Mouse (Mus musculus): ENCODE measurements around the gene 2700081O15Rik.

2700081O15Rik gene

GRCm38 (mm10) chr19:7420108-7420507 is 2.7 kb downstream of the 2700081O15Rik start:
- no peak for DNase-seq (ENCODE audit: extremely low read depth, low read depth, low spot score)

DNA sequence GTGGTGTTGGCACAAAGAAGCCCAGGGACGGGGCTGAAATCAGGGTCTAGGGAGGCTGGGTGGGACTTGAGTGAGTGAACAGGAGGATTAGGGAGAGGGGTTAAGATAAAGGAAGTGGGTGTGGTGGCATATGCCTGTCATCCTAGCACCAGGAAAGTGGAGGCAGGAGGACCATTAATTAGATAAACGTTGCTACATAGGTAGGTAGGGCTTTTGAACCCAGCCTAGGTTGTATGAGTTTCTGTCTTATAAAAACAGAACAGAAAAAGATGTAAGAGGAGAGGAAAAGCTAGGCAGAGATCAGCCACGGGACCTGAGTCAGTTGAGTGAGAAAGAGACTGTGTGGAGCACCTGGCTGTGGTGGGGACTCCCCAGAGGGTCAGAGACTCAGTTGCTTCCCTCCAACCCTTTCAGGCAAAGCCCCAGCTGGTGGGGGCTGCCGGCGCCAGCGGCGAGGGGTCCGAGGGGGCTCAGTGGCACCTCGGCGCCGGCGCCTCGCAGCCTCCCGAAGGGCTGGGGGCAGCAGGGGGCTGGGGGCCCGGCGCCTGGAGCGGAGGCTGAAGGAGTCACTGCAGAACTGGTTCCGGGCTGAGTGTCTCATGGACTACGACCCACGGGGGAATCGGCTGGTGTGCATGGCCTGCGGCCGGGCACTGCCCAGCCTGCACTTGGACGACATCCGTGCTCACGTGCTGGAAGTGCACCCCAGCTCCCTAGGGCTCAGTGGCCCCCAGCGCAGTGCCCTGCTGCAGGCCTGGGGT is 3.6 kb downstream of the 2700081O15Rik start:
- no peak for DNase-seq (ENCODE audit: extremely low read depth, low read depth, low spot score)

DNA sequence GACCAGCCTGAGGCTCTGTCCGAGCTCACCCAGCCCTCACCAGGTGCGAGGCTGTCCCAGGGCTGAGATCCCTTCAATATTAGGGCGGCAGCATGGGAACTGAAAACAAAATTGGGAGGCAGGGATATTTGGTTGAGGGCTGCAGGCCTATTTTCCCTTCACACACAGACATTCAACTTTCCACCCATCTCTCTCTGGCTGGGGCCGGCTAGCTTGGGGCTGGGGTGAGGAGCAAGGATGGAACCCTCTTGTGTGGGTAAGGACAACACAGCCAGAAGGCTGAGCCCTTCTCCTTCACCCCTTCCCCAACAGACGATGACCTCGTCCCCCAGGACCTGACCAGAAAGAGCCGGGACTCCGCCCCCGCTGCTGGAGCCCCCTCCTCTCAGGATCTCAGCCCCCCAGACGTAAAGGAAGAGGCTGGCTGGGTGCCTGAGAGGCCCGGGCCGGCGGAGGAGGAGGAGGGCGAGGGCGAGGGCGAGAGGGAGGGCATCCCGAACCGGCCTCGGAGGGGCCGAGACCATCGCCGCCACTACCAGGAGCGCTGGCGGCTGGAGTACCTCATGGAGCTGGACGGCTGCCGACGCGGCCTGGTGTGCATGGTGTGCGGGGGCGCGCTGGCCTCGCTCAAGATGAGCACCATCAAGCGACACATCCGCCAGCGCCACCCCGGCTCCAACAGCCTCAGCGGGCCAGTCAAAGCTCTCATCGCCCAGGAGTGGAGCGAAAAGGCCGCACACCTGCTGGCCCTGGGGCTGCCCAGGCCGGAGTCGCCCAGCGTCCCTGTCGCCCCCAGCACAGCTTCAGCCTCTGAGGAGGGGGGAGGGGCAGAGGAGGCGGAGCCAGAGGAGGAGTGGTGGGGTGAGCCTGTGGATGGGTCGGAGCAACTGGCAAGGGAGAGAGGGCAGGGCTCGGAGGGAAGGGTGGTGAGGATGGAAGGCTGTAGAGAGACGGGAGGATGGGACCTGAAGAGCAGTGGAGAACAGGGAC is 4.5 kb downstream of the 2700081O15Rik start:
- DNase-seq (ENCODE audit: extremely low read depth, low read depth, low spot score), result no peak

GRCm38 (mm10) chr19:7422656-7423027 is 5.2 kb downstream of the 2700081O15Rik start:
- no peak for DNase-seq (ENCODE audit: extremely low read depth, low read depth, low spot score)

GRCm38 (mm10) chr19:7423028-7423655 is 5.7 kb downstream of the 2700081O15Rik start:
- no peak for DNase-seq (ENCODE audit: extremely low read depth, low read depth, low spot score)

GRCm38 (mm10) chr19:7423656-7424030 is 6.2 kb downstream of the 2700081O15Rik start:
- no peak for DNase-seq (ENCODE audit: extremely low read depth, low read depth, low spot score)

DNA sequence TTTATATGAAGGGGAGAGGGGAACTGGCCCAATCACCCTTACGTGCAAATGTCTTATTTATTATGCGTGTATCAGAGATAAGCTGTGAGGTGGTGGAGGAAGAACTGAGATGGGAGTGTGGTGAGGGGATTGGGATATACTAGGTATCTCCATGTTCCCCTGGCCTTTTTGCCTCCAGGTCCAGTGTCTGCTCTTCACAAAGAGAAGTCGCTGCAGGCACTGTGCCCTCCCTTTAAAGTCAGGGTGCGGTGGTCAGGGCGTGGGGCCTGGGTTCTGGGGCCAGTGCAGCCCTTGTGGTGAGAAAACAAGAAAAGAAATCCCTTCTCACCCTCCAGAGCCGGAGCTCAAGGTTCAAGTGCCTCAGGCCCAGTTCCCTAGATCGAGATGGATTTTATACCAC is 6.7 kb downstream of the 2700081O15Rik start:
- no peak for DNase-seq (ENCODE audit: extremely low read depth, low read depth, low spot score)

DNA sequence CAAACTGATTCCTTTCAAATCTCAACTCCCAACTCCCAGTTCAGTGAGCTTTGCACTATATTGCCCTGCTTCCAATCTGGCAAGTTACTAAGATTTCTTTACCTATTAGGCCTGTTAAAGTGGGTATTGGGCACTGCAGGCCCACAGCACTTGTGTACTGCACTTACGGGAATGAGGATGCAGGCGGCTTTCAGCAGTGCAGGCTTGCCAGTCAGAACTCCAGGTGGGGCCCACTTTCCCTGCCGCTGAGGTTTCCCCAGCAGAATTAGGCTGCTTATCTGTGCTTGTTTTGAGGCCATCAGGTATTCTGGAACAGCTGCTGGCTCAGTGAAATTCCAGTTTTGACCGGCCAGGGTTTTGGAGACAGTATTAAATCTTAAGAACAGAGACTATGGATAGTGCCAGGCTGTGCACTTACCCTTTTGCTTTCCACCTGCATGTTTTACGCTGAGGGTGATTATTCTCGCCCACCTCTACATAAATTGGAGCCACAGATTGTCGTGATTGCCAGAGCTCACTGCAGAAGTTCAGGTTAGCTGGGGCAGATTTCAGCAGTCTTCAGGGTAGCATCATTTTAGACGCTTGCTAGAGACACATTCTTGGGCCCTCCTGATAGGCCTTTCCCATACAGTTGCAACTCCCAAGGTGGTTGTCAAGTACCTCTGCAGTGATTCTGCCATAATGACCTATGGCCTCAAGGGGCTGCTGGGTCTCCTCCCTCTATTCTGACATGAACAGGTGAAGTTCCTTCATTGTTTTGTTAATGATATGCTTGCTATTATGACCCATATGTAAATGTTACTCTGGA is 7.4 kb downstream of the 2700081O15Rik start:
- no peak for DNase-seq (ENCODE audit: extremely low read depth, low read depth, low spot score)

DNA sequence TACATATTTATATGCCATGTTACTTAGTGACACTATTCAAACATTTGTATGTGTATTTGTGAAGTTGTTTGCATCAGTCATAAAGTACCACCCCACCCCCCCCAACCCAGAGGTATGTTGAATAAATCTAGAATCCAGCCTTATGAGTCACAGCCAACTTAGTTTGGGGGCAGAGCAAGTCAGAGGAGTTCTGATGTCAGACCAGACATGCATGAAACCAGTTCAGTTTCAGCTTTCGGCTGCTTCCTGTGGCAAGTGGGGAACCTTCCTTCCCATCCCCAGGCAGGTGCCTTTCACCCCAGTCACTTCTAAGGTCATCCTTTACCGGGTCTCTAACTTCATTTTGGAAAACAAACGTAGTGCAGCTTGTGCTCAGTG is 8.0 kb downstream of the 2700081O15Rik start:
- no peak for DNase-seq (ENCODE audit: extremely low read depth, low read depth, low spot score)

DNA sequence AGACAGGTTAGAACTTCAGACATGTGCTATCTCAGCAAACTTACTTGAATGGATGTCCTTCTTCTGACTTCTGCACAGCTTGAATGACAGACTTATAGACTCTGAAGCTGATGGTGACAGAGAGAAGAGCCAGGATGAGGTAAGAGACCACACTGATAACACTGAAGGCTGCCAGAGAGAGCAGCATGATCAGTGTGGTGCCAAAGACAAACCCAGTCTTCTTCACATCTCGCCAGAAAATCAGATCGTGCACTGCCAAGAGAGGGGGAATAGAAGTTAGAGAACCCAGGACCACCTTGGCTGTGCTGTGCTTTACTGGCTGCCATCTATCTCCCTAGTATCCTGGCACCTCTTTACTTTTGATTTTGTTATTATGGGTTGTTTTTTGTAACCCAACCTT is 17.5 kb downstream of the 2700081O15Rik start:
- DNase-seq (ENCODE audit: extremely low read depth, low read depth, low spot score), result no peak

- no peak for DNase-seq (ENCODE audit: extremely low read depth, low read depth, low spot score)
These were observed 18.9 kb downstream of the 2700081O15Rik start for GRCm38 (mm10) chr19:7436061-7436970.

DNA sequence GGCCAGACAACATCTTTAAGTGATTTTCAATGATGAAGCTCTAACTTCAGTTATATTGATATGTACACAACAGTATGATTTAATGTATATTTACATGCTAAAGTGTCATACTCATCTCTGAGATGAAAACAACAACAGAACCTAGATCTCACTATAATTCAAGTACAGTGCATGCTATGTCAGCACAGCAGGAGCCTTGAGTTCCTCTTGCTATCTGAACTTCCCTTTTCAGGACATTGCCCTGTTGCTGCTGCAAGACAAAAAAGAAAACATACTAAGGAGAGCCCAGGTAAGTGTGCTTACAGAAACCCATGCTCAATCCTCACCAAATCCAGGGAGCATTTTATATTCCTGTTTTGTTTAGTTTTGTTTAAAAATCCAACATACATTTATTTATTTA is 20.9 kb downstream of the 2700081O15Rik start:
- no peak for DNase-seq (ENCODE audit: extremely low read depth, low read depth, low spot score)

DNA sequence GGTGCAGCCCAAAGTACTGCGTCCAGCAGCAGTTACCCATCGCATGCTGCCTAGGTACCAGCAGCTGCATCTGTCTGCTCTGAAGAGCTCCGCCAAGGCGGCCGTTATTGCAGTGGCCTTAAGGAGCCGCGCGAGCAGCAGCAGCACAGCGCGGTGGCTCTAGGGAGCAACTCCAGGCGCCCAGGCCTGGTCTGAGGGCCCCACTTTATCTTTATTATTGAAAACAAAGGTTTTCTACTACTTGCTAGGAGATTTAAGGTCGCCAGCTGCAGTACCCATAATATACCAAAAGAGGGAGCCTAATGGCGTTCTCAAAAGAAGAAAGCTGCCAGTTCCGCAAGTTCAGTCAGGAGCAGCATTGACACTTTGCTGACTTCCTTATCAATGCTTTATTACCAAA is 24.1 kb downstream of the 2700081O15Rik start:
- DNase-seq (ENCODE audit: extremely low read depth, low read depth, low spot score), result no peak

DNA sequence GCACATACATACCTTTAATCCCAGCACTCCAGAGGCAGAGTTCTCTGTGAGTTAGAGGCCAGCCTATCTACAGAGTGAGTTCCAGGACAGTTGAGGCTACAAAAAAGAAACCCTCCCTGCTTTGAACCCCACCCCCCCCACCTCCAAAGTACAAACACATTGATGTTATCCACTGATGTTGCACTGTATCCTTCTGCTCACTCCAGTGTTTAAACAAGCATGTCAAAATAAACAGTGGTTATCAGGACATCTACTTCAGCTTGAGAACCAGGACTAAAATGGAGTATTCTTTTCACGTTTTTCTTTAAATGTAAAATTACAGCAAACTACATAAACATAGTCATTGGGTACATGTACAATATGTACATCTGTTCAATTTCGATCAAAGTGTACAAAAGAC is 27.7 kb downstream of the 2700081O15Rik start:
- no peak for DNase-seq (ENCODE audit: extremely low read depth, low read depth, low spot score)

DNA sequence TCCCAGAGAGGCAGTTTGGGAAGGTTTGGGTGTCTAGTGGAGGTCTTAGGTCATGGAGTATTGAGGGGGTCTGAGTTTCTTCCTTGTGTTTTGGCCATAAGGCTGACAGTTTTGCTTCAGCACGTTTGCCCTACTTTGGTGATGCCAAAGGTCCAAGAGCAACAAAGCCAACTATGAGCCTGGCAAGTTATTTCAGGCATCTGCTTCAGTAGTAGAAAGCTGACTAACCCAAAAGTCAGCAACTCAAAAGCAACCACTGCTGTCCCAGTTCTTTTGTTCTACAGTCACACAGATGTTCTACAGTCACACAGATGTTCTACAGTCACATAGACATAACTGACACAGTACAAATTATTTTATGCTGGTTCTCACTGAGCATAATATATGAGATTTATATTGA is 28.2 kb downstream of the 2700081O15Rik start:
- DNase-seq (ENCODE audit: extremely low read depth, low read depth, low spot score), result no peak

DNA sequence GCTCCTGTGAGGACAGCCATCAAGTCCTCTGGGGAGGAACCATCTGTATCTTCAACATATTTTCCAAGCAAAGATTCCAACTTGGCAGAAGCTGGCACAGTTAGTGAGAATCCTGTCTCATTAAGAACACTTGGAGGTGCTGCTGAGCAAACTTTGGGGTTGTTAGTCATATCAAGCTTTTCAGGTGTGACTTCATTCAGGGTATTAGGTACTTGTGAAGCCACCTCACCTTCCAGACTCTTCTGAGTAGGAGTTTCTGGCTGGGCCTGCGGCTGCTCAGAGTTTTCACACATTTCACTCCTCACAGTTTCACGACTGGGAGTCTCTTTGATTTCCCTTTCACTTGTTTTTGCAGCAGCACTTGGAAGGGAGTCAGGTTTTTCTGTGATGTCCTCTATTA is 39.4 kb downstream of the 2700081O15Rik start:
- peak; percentile 47 for DNase-seq (ENCODE audit: extremely low read depth, low read depth, low spot score)

GRCm38 (mm10) chr19:7458901-7459300 is 41.5 kb downstream of the 2700081O15Rik start:
- DNase-seq (ENCODE audit: extremely low read depth, low read depth, low spot score), result no peak

DNA sequence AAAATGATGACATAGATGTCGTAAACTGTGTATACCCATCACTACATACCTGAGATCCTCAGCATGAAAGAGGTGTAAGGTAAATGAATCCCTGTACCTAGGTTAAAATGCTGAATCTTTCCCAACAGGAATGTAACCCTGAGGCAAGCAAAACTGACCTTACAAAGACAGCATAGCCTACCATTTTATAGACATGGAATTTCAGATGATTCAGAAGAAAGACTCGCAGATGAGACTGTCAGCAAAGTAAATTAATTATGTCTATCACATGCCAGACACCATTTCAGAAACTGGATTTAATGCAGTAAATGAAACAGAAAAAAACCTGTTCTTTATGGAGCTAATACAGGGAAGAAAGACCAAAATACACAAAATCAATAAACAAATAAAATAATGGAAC is 41.9 kb downstream of the 2700081O15Rik start:
- no peak for DNase-seq (ENCODE audit: extremely low read depth, low read depth, low spot score)

- DNase-seq (ENCODE audit: extremely low read depth, low read depth, low spot score), result no peak
These were observed 50.5 kb downstream of the 2700081O15Rik start for GRCm38 (mm10) chr19:7467915-7468314.

GRCm38 (mm10) chr19:7470643-7471042 is 53.2 kb downstream of the 2700081O15Rik start:
- DNase-seq (ENCODE audit: extremely low read depth, low read depth, low spot score), result no peak
